Mouse (Mus musculus) CH12.LX (cell line): ENCODE measurements around the gene Kif13a. TPM values are rescaled to one million over a fixed set of nuclear protein-coding genes. Genes with fewer than 3 reads are reported as not detected.

Experiments used
- DNase-seq: peaks from one replicate; pipeline ENCODE4 v3.0.0-alpha.2; 2013; ENCODE audit errors: extremely low read depth
- H3K27ac ChIP-seq: 2 replicates; pipeline ENCODE4 v1.5.1; 2012; ENCODE audit warnings: low read depth, mild to moderate bottlenecking, control low read depth, moderate library complexity; ENCODE audit not compliant: insufficient read depth
- H3K27me3 ChIP-seq: replicated peaks from 2 replicates; pipeline ENCODE3; 2012; ENCODE audit warnings: inconsistent platforms
- H3K36me3 ChIP-seq, 2 experiments: replicated peaks in 1 of 2; 2 replicates each; pipeline versions ENCODE3 to v1.6.1; 2012; ENCODE audit warnings: inconsistent platforms in 1 of 2, low read length in 1 of 2, mild to moderate bottlenecking in 1 of 2, mixed read lengths in 1 of 2, moderate library complexity in 1 of 2; ENCODE audit not compliant: control insufficient read depth in 1 of 2, insufficient read depth in 1 of 2
- H3K4me1 ChIP-seq, 2 experiments: 2 replicates each; pipeline ENCODE4 v1.6.1; 2012; ENCODE audit warnings: inconsistent platforms in 1 of 2, moderate library complexity in 1 of 2; ENCODE audit not compliant: insufficient read depth in 2 of 2, control insufficient read depth in 1 of 2
- H3K4me2 ChIP-seq: 2 replicates; pipeline ENCODE4 v1.6.1; 2012; ENCODE audit warnings: low read depth, mild to moderate bottlenecking, control low read depth; ENCODE audit not compliant: poor library complexity, insufficient read depth, severe bottlenecking
- H3K4me3 ChIP-seq, 3 experiments: fragments of 150-350 bp in 1 of 3; sonication (generic) in 1 of 3; replicated peaks in 1 of 3; 2 replicates each; pipeline versions ENCODE3 to v1.5.1; 2011 to 2012; ENCODE audit warnings: low read depth in 2 of 3, low read length in 2 of 3, mild to moderate bottlenecking in 2 of 3, moderate library complexity in 2 of 3, control low read depth in 1 of 3, improper control_type of control experiment in 1 of 3, inconsistent platforms in 1 of 3, mixed read lengths in 1 of 3; ENCODE audit not compliant: poor library complexity in 1 of 3
- H3K79me2 ChIP-seq: replicated peaks from 2 replicates; pipeline ENCODE4 v1.6.1; 2012; ENCODE audit warnings: mild to moderate bottlenecking, moderate library complexity; ENCODE audit not compliant: control insufficient read depth, poor library complexity, insufficient read depth, severe bottlenecking; ENCODE audit errors: extremely low read depth
- H3K9ac ChIP-seq: 2 replicates; pipeline ENCODE4 v1.6.1; 2012; ENCODE audit warnings: low read depth, mild to moderate bottlenecking, control low read depth, moderate library complexity; ENCODE audit not compliant: insufficient read depth
- H3K9me3 ChIP-seq: replicated peaks from 2 replicates; pipeline ENCODE3; 2012; ENCODE audit warnings: low read length, inconsistent platforms, mixed read lengths
- EP300 ChIP-seq: IDR thresholded peaks from 2 replicates; pipeline ENCODE4 v1.6.1; 2011; ENCODE audit warnings: low read length, improper control_type of control experiment
- IRF4 ChIP-seq: IDR thresholded peaks from 2 replicates; pipeline ENCODE4 v1.6.1; 2014; ENCODE audit warnings: low read depth, mild to moderate bottlenecking, inconsistent platforms, low read length, improper control_type of control experiment
- JUND ChIP-seq: conservative IDR thresholded peaks from 2 replicates; pipeline ENCODE4 v1.6.1; 2011; ENCODE audit warnings: low read depth, low read length, improper control_type of control experiment
- MAFK ChIP-seq: IDR thresholded peaks from 2 replicates; pipeline ENCODE4 v1.6.1; 2011; ENCODE audit warnings: low read length, improper control_type of control experiment; ENCODE audit not compliant: insufficient replicate concordance
- MEF2A ChIP-seq: IDR thresholded peaks from 2 replicates; pipeline ENCODE4 v1.6.1; 2014; ENCODE audit warnings: low read depth, mild to moderate bottlenecking, inconsistent platforms, low read length, improper control_type of control experiment, borderline replicate concordance
- MXI1 ChIP-seq: IDR thresholded peaks from 2 replicates; pipeline ENCODE4 v1.6.1; 2011; ENCODE audit warnings: mild to moderate bottlenecking, low read depth, low read length, improper control_type of control experiment
- MYC ChIP-seq: IDR thresholded peaks from 2 replicates; pipeline ENCODE4 v1.6.1; 2011; ENCODE audit warnings: low read depth, mild to moderate bottlenecking, improper control_type of control experiment, low read length
- POLR2A ChIP-seq: IDR thresholded peaks from 2 replicates; pipeline ENCODE4 v1.6.1; 2011; ENCODE audit warnings: low read depth, mild to moderate bottlenecking, improper control_type of control experiment, low read length
- SIN3A ChIP-seq: IDR thresholded peaks from 2 replicates; pipeline ENCODE4 v1.6.1; 2012; ENCODE audit warnings: low read length, improper control_type of control experiment, inconsistent platforms
- ZKSCAN1 ChIP-seq: IDR thresholded peaks from 2 replicates; pipeline ENCODE4 v1.6.1; 2012; ENCODE audit warnings: low read depth, inconsistent platforms, low read length, improper control_type of control experiment, borderline replicate concordance
- dilution Hi-C: fragments of 300-500 bp; cut with MboI; formaldehyde crosslinking; loops from 2 replicates; pipeline ENCODE4 v1.14.3; 2020; ENCODE audit warnings: low sequenced_read_pairs; ENCODE audit not compliant: extremely low pct_unique_long_range_greater_than_20kb, extremely low pct_ligation_motif_present
- in situ Hi-C: fragments of 300-500 bp; cut with MboI; formaldehyde crosslinking; loops from 3 replicates; pipeline ENCODE4 v1.14.3; 2019; ENCODE audit warnings: low sequenced_read_pairs, low pct_ligation_motif_present, low pct_unique_long_range_greater_than_20kb, mixed read lengths
- polyA plus RNA-seq: library from polyadenylated mRNA; unstranded; fragments of >175 nt; gene quantifications from 2 replicates; pipeline ENCODE4 v1.2.1, GENCODE M21; 2012; ENCODE audit warnings: low read depth; ENCODE audit not compliant: insufficient read length
- total RNA-seq, 2 experiments: library from RNA; depleted of rRNA; stranded (reverse); fragments of 300-350 nt in 1 of 2; fragments of >200 nt in 1 of 2; gene quantifications; 2 replicates each; pipeline ENCODE4 v1.2.3; 2012 to 2014

The Kif13a gene
- total and polyA plus RNA-seq, 3 experiments = not detected

GRCm38 (mm10) chr13:46930659-46931046 lies 986 bp upstream of the Kif13a start:
- H3K4me3 ChIP-seq = no peak overlapping the region
- H3K27me3 ChIP-seq = no peaks in the 10 kb centered on the region
- no peaks in the 10 kb centered on the region for H3K9me3 ChIP-seq
- H3K36me3 ChIP-seq = no peaks in the 10 kb centered on the region
- no peak overlapping the region for H3K27ac ChIP-seq
- no peak overlapping the region for H3K9ac ChIP-seq
- no peaks in the 10 kb centered on the region for H3K79me2 ChIP-seq
- in situ Hi-C loops = no loop called here
- no peaks in the 10 kb centered on the region for H3K4me1 ChIP-seq
- no peak for TF ChIP-seq SIN3A
- TF ChIP-seq MAFK = no peak
- TF ChIP-seq EP300 = no peak
- TF ChIP-seq IRF4 = no peak
- TF ChIP-seq, all 38 proteins: peak for 0
- H3K4me2 ChIP-seq = no peak overlapping the region
- DNase-seq = no peak
- dilution Hi-C loops = no loop called here

- H3K36me3 ChIP-seq = no peaks in the 10 kb centered on the region
- H3K9me3 ChIP-seq = no peaks in the 10 kb centered on the region
- H3K27ac ChIP-seq = no peak overlapping the region
- no peak for DNase-seq
- H3K79me2 ChIP-seq = no peaks in the 10 kb centered on the region
- no peak overlapping the region for H3K4me3 ChIP-seq
- H3K27me3 ChIP-seq = no peaks in the 10 kb centered on the region
- H3K9ac ChIP-seq = no peak overlapping the region
- no peak for TF ChIP-seq POLR2A
- no peak for TF ChIP-seq MEF2A
- in situ Hi-C loops (no loop called here), dilution Hi-C loops (no loop called here)
- H3K4me1 ChIP-seq = no peaks in the 10 kb centered on the region
- H3K4me2 ChIP-seq = no peak overlapping the region
These were observed 541 bp downstream of the Kif13a start for GRCm38 (mm10) chr13:46928961-46929691.

GRCm38 (mm10) chr13:46928404-46928803 lies 1.3 kb downstream of the Kif13a start:
- H3K27me3 ChIP-seq = no peaks in the 10 kb centered on the region
- no peak for DNase-seq
- no peaks in the 10 kb centered on the region for H3K4me1 ChIP-seq
- H3K9me3 ChIP-seq = no peaks in the 10 kb centered on the region
- TF ChIP-seq ZKSCAN1 (no peak), MYC (no peak), MXI1 (no peak), JUND (no peak)
- no peaks in the 10 kb centered on the region for H3K36me3 ChIP-seq
- in situ Hi-C loops = no loop called here
- H3K27ac ChIP-seq = no peak overlapping the region
- no peak overlapping the region for H3K4me2 ChIP-seq
- no peak overlapping the region for H3K9ac ChIP-seq
- dilution Hi-C loops = no loop called here
- H3K79me2 ChIP-seq = no peaks in the 10 kb centered on the region
- H3K4me3 ChIP-seq = no peak overlapping the region
